Mouse (Mus musculus) ZHBTc4 (cell line): Measurements from ENCODE around the gene Nccrp1.
A peak's percentile ranks its signal among the peaks of the same experiment; 100 is the strongest.

Experiments
- DNase-seq: peaks from one replicate; pipeline ENCODE4 v3.0.0-alpha.2; 2011; ENCODE audit warnings: low read depth, low spot score

Gene Nccrp1

GRCm38 (mm10) chr7:28547154-28547553, at the start of gene Nccrp1:
Nccrp1 (minus strand) TSS chr7:28547254.
- DNase-seq: no peak

- DNase-seq: no peak
Measured at GRCm38 (mm10) chr7:28595751-28596435, 48.8 kb upstream of the Nccrp1 start.

GRCm38 (mm10) chr7:28593206-28594111, 46.4 kb upstream of the Nccrp1 start:
- no peak for DNase-seq

- peak; percentile 38 for DNase-seq
Measured at GRCm38 (mm10) chr7:28591862-28592261, 44.8 kb upstream of the Nccrp1 start.

GRCm38 (mm10) chr7:28587644-28588043, 40.6 kb upstream of the Nccrp1 start:
- DNase-seq: no peak

GRCm38 (mm10) chr7:28586663-28587411, 39.8 kb upstream of the Nccrp1 start:
- no peak for DNase-seq

GRCm38 (mm10) chr7:28585001-28585400, 37.9 kb upstream of the Nccrp1 start:
- DNase-seq: no peak

GRCm38 (mm10) chr7:28584468-28584867, 37.4 kb upstream of the Nccrp1 start:
- no peak for DNase-seq

GRCm38 (mm10) chr7:28583570-28584344, 36.7 kb upstream of the Nccrp1 start:
- DNase-seq: no peak

- no peak for DNase-seq
Measured at GRCm38 (mm10) chr7:28582841-28583240, 35.8 kb upstream of the Nccrp1 start.

GRCm38 (mm10) chr7:28581721-28582120, 34.7 kb upstream of the Nccrp1 start:
- DNase-seq: no peak

GRCm38 (mm10) chr7:28579826-28580225, 32.8 kb upstream of the Nccrp1 start:
- no peak for DNase-seq

GRCm38 (mm10) chr7:28578543-28579053, 31.5 kb upstream of the Nccrp1 start:
- DNase-seq: peak; percentile 95

GRCm38 (mm10) chr7:28577826-28578542, 30.9 kb upstream of the Nccrp1 start:
- no peak for DNase-seq

- DNase-seq: no peak
Measured at GRCm38 (mm10) chr7:28576271-28576914, 29.3 kb upstream of the Nccrp1 start.

- no peak for DNase-seq
Measured at GRCm38 (mm10) chr7:28575597-28575996, 28.5 kb upstream of the Nccrp1 start.

GRCm38 (mm10) chr7:28573236-28573635, 26.2 kb upstream of the Nccrp1 start:
- no peak for DNase-seq

- DNase-seq: no peak
Measured at GRCm38 (mm10) chr7:28572689-28573088, 25.6 kb upstream of the Nccrp1 start.

GRCm38 (mm10) chr7:28570982-28571682, 24.1 kb upstream of the Nccrp1 start:
- peak; percentile 57 for DNase-seq
